Mouse (Mus musculus) midbrain, embryonic 14.5 days (tissue): ENCODE results near the gene Cacng1. TPM values are rescaled to one million over a fixed set of nuclear protein-coding genes. Genes with fewer than 3 reads are reported as not detected.

Experiments
- ATAC-seq: fragments of 200-750 bp; cut with Nextera tagmentation; 2 replicates; pipeline ENCODE4 v1.8.0; 2017; ENCODE audit warnings: moderate number of reproducible peaks, moderate library complexity; ENCODE audit not compliant: low FRiP score, low TSS enrichment
- DNase-seq: peaks from one replicate; pipeline ENCODE4 v3.0.0-alpha.2; 2015
- H3K27ac ChIP-seq: fragments of 300-500 bp; sonication (generic); replicated peaks from 2 replicates; pipeline ENCODE4 v1.5.1; 2014; ENCODE audit warnings: mild to moderate bottlenecking, low read depth, low read length, moderate library complexity
- H3K27me3 ChIP-seq: fragments of 300-500 bp; sonication (generic); 2 replicates; pipeline ENCODE4 v1.6.1; 2014; ENCODE audit warnings: low read length, control low read depth, mixed read lengths; ENCODE audit not compliant: control insufficient read depth, insufficient read depth
- H3K36me3 ChIP-seq: fragments of 300-500 bp; sonication (generic); 2 replicates; pipeline ENCODE4 v1.6.1; 2014; ENCODE audit warnings: low read length, control low read depth; ENCODE audit not compliant: control insufficient read depth, insufficient read depth
- H3K4me1 ChIP-seq: fragments of 300-500 bp; sonication (generic); 2 replicates; pipeline ENCODE4 v1.6.1; 2014; ENCODE audit warnings: mild to moderate bottlenecking, antibody characterized with exemption, low read length, control low read depth; ENCODE audit not compliant: control insufficient read depth, insufficient read depth
- H3K4me2 ChIP-seq: fragments of 300-500 bp; sonication (generic); 2 replicates; pipeline ENCODE4 v1.6.1; 2014; ENCODE audit warnings: mild to moderate bottlenecking, low read length, moderate library complexity
- H3K4me3 ChIP-seq: fragments of 300-500 bp; sonication (generic); replicated peaks from 2 replicates; pipeline ENCODE4 v1.5.1; 2014; ENCODE audit warnings: low read depth, low read length
- H3K9ac ChIP-seq: fragments of 300-500 bp; sonication (generic); replicated peaks from 2 replicates; pipeline ENCODE4 v1.6.1; 2014; ENCODE audit warnings: mild to moderate bottlenecking, low read length, moderate library complexity
- H3K9me3 ChIP-seq: fragments of 300-500 bp; sonication (generic); 2 replicates; pipeline ENCODE4 v1.6.1; 2016; ENCODE audit warnings: low read length, control low read depth, mixed read lengths; ENCODE audit not compliant: control insufficient read depth
- WGBS: fragments of 180-500 bp; shearing (Covaris S2); extraction: QIAGEN DNeasy Blood & Tissue Kit; methylation state at CpG from one replicate; pipeline ENCODE4 v1.1.7; 2014; 5-methylcytosine and 5-hydroxymethylcytosine counted together
- polyA plus RNA-seq: library from polyadenylated mRNA; unstranded; fragments of >200 nt; fragmentation: Nextera tagmentation; extraction: Ambion mirVana; gene quantifications from 2 replicates; pipeline ENCODE4 v1.2.1, GENCODE M21; 2014

Gene Cacng1
- polyA plus RNA-seq: 0.45 and 0.46 TPM in 2 replicates

GRCm38 (mm10) chr11:107716332-107716938 lies at the start of gene Cacng1:
TSS of gene Cacng1 (minus strand) at chr11:107716522.
- no peak within 1 kb of the TSS for H3K27ac ChIP-seq
- ATAC-seq (no peak), DNase-seq (no peak)
- H3K36me3 ChIP-seq: no peaks in the 10 kb centered on the region
- 68% methylated on average over 16 of the region's 16 CpGs for WGBS
- H3K4me2 ChIP-seq: no peak within 1 kb of the TSS
- no peak within 1 kb of the TSS for H3K4me3 ChIP-seq
- 0 out of 2 replicates have a peak, but pooled peaks cover 4% of the 10 kb centered on the region for H3K9me3 ChIP-seq
- no peaks in the 10 kb centered on the region for H3K27me3 ChIP-seq
- no peaks in the 10 kb centered on the region for H3K4me1 ChIP-seq
- no peak within 1 kb of the TSS for H3K9ac ChIP-seq

GRCm38 (mm10) chr11:107762688-107763460 lies 46.6 kb upstream of the Cacng1 start:
- Histone ChIP-seq H3K9me3 (no peaks in the 10 kb centered on the region), H3K36me3 (no peaks in the 10 kb centered on the region), H3K9ac (peak overlapping the region; percentile 32; the same call in 1 of the 2 replicates), H3K4me2 (0 out of 2 replicates have a peak overlapping the region, but pooled peaks have one; percentile 24), H3K4me3 (no peak overlapping the region), H3K4me1 (peaks cover 53% of the 10 kb centered on the region), H3K27me3 (no peaks in the 10 kb centered on the region), H3K27ac (peak overlapping the region; percentile 80)
- DNase-seq (peak; percentile 90), ATAC-seq (peak; percentile 83)
- 12% methylated on average over 8 of the region's 8 CpGs for WGBS

- no peak for DNase-seq
- Histone ChIP-seq H3K27ac (peak overlapping the region; percentile 80; the same call in 1 of the 2 replicates), H3K4me3 (no peak overlapping the region), H3K4me2 (no peak overlapping the region), H3K9ac (no peak overlapping the region), H3K27me3 (no peaks in the 10 kb centered on the region), H3K9me3 (no peaks in the 10 kb centered on the region), H3K36me3 (no peaks in the 10 kb centered on the region), H3K4me1 (peaks cover 50% of the 10 kb centered on the region)
- no peak for ATAC-seq
- WGBS: 73% methylated on average over 10 of the region's 10 CpGs
These were observed 45.6 kb upstream of the Cacng1 start for GRCm38 (mm10) chr11:107761790-107762500.

- H3K36me3 ChIP-seq: no peaks in the 10 kb centered on the region
- no peaks in the 10 kb centered on the region for H3K9me3 ChIP-seq
- H3K4me3 ChIP-seq: no peak overlapping the region
- no peak overlapping the region for H3K9ac ChIP-seq
- no peak overlapping the region for H3K4me2 ChIP-seq
- peaks cover 46% of the 10 kb centered on the region for H3K4me1 ChIP-seq
- WGBS: 17% methylated on average over 10 of the region's 10 CpGs
- no peaks in the 10 kb centered on the region for H3K27me3 ChIP-seq
- DNase-seq (peak; percentile 71), ATAC-seq (no peak)
- H3K27ac ChIP-seq: peak overlapping the region; percentile 66
These were observed 43.7 kb upstream of the Cacng1 start for GRCm38 (mm10) chr11:107760001-107760400.

- H3K4me3 ChIP-seq: no peak overlapping the region
- H3K36me3 ChIP-seq: no peaks in the 10 kb centered on the region
- H3K9me3 ChIP-seq: no peaks in the 10 kb centered on the region
- WGBS: 74% methylated on average over 9 of the region's 9 CpGs
- DNase-seq: no peak
- no peaks in the 10 kb centered on the region for H3K27me3 ChIP-seq
- peaks cover 46% of the 10 kb centered on the region for H3K4me1 ChIP-seq
- H3K27ac ChIP-seq: peak overlapping the region; percentile 66
- no peak overlapping the region for H3K4me2 ChIP-seq
- ATAC-seq: no peak
- H3K9ac ChIP-seq: no peak overlapping the region
These were observed 43.2 kb upstream of the Cacng1 start for GRCm38 (mm10) chr11:107759516-107759915.

GRCm38 (mm10) chr11:107749114-107749513 lies 32.8 kb upstream of the Cacng1 start:
- H3K4me2 ChIP-seq: no peak overlapping the region
- WGBS: 84% methylated on average over 5 of the region's 5 CpGs
- H3K9ac ChIP-seq: no peak overlapping the region
- H3K4me3 ChIP-seq: no peak overlapping the region
- no peak overlapping the region for H3K27ac ChIP-seq
- H3K9me3 ChIP-seq: no peaks in the 10 kb centered on the region
- peaks cover 4% of the 10 kb centered on the region for H3K36me3 ChIP-seq
- DNase-seq: no peak
- no peaks in the 10 kb centered on the region for H3K27me3 ChIP-seq
- no peaks in the 10 kb centered on the region for H3K4me1 ChIP-seq
- no peak for ATAC-seq

DNA sequence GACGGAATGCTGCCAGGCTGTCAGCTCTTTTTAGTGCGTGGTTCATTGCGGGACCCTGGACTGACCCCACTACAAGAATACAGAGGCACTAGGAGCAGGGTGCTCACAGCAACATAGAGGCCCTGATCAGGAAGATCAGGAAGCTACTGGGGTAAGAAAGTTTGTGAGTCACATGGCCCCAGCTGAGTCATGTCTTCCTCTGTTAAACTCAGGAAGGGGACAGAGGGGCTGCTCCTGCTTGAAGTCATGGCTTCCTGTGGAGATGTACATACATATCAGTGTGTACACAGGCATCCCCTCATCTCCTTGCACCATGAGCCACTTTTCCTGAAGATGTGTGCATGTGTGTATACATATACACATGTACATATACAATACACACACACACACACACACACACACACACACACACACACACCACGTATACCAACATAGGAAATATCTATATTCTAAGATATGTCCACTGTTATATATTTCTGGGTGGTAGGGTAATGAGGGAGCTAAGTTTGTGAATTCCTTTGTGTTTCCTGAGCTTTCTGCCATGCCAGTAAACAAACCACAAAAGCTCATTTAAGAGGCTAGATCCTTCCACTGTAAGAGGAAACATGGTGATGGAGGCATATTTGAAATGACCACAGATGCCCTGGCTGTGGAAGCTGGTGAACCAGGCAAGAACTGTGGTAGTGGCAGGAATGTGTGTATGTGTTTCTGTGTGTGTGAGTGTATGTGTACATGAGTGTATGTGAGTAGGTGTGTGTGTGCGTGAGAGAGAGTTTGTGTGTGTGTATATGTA lies 32.1 kb upstream of the Cacng1 start:
- DNase-seq: no peak
- Histone ChIP-seq H3K27me3 (no peaks in the 10 kb centered on the region), H3K4me1 (no peaks in the 10 kb centered on the region), H3K27ac (no peak overlapping the region), H3K4me3 (no peak overlapping the region), H3K36me3 (peaks cover 4% of the 10 kb centered on the region), H3K9me3 (no peaks in the 10 kb centered on the region), H3K9ac (no peak overlapping the region), H3K4me2 (no peak overlapping the region)
- 94% methylated on average over 5 of the region's 5 CpGs for WGBS
- no peak for ATAC-seq

- H3K4me3 ChIP-seq: no peak overlapping the region
- H3K4me2 ChIP-seq: no peak overlapping the region
- ATAC-seq (no peak), DNase-seq (no peak)
- H3K4me1 ChIP-seq: peaks cover 16% of the 10 kb centered on the region; the same call in 1 of the 2 replicates
- H3K27me3 ChIP-seq: no peaks in the 10 kb centered on the region
- no peak overlapping the region for H3K27ac ChIP-seq
- H3K9ac ChIP-seq: no peak overlapping the region
- no peaks in the 10 kb centered on the region for H3K9me3 ChIP-seq
- peaks cover 34% of the 10 kb centered on the region for H3K36me3 ChIP-seq
- WGBS: 60% methylated on average over 3 of the region's 3 CpGs
These were observed 26.8 kb upstream of the Cacng1 start for GRCm38 (mm10) chr11:107743100-107743499.
